Mouse (Mus musculus) myocyte (in vitro differentiated cells): Measurements from ENCODE around the gene Il1rl1. TPM values are rescaled to one million over a fixed set of nuclear protein-coding genes. Genes with fewer than 3 reads are reported as not detected.
A peak's percentile ranks its signal among the peaks of the same experiment; 100 is the strongest.

Experiments
- H3K27me3 ChIP-seq: one replicate; pipeline ENCODE4 v1.6.1; 2011; ENCODE audit not compliant: control insufficient read depth, insufficient read depth, insufficient read length
- H3K36me3 ChIP-seq: one replicate; pipeline ENCODE4 v1.6.1; 2011; ENCODE audit not compliant: control insufficient read depth, insufficient read depth
- H3K4me2 ChIP-seq: one replicate; pipeline ENCODE4 v1.6.1; 2011; ENCODE audit warnings: low read depth, control low read depth
- H3K4me3 ChIP-seq: one replicate; pipeline ENCODE4 v1.5.1; 2011; ENCODE audit warnings: mild to moderate bottlenecking, control low read depth, moderate library complexity
- H3K79me2 ChIP-seq: one replicate; pipeline ENCODE4 v1.6.1; 2011; ENCODE audit not compliant: control insufficient read depth, insufficient read depth
- H3ac ChIP-seq: one replicate; pipeline ENCODE4 v1.6.1; 2011; ENCODE audit not compliant: control insufficient read depth, insufficient read length
- CEBPB ChIP-seq: IDR thresholded peaks from 2 replicates; pipeline ENCODE4 v1.6.1; 2011; ENCODE audit warnings: mild to moderate bottlenecking, moderate library complexity; ENCODE audit not compliant: poor library complexity, insufficient read depth, severe bottlenecking
- E2F4 ChIP-seq: IDR thresholded peaks from one replicate; pipeline ENCODE4 v1.6.1; 2011; ENCODE audit warnings: mild to moderate bottlenecking, control low read depth, moderate library complexity; ENCODE audit not compliant: insufficient read depth
- MAX ChIP-seq: IDR thresholded peaks from one replicate; pipeline ENCODE4 v1.6.1; 2011; ENCODE audit warnings: low read depth, mild to moderate bottlenecking, control low read depth
- MYOD1 ChIP-seq, 3 experiments: IDR thresholded peaks; one replicate each; pipeline ENCODE4 v1.6.1; 2011; ENCODE audit warnings: control low read depth in 2 of 3, low read depth in 2 of 3, mild to moderate bottlenecking in 2 of 3, moderate library complexity in 1 of 3; ENCODE audit not compliant: insufficient read length in 2 of 3, control insufficient read depth in 1 of 3
- MYOG ChIP-seq, 3 experiments: IDR thresholded peaks; one replicate each; pipeline ENCODE4 v1.6.1; 2011; ENCODE audit warnings: control low read depth in 2 of 3, low read depth in 2 of 3, mild to moderate bottlenecking in 2 of 3; ENCODE audit not compliant: insufficient read length in 2 of 3, control insufficient read depth in 1 of 3, insufficient read depth in 1 of 3
- POLR2A ChIP-seq: IDR thresholded peaks from one replicate; pipeline ENCODE4 v1.6.1; 2011; ENCODE audit warnings: low read depth, mild to moderate bottlenecking, control low read depth, moderate library complexity; ENCODE audit not compliant: insufficient read length
- POLR2AphosphoS2 ChIP-seq: IDR thresholded peaks from one replicate; pipeline ENCODE4 v1.6.1; 2011; ENCODE audit warnings: low read depth, control low read depth; ENCODE audit not compliant: insufficient read length
- REST ChIP-seq: IDR thresholded peaks from one replicate; pipeline ENCODE4 v1.6.1; 2011; ENCODE audit warnings: mild to moderate bottlenecking, control low read depth, moderate library complexity; ENCODE audit not compliant: insufficient read depth, insufficient read length
- SRF ChIP-seq: IDR thresholded peaks from one replicate; pipeline ENCODE4 v1.6.1; 2011; ENCODE audit warnings: low read depth; ENCODE audit not compliant: control insufficient read depth, insufficient read length
- TCF12 ChIP-seq: IDR thresholded peaks from one replicate; pipeline ENCODE4 v1.6.1; 2011; ENCODE audit warnings: mild to moderate bottlenecking, control low read depth; ENCODE audit not compliant: poor library complexity, insufficient read depth, severe bottlenecking
- TCF3 ChIP-seq: IDR thresholded peaks from one replicate; pipeline ENCODE4 v1.6.1; 2011; ENCODE audit warnings: low read depth, control low read depth; ENCODE audit not compliant: insufficient read length
- USF1 ChIP-seq: IDR thresholded peaks from one replicate; pipeline ENCODE4 v1.6.1; 2011; ENCODE audit warnings: low read depth, mild to moderate bottlenecking, control low read depth, moderate library complexity
- polyA plus RNA-seq: library from polyadenylated mRNA; unstranded; fragments of >200 nt; fragmentation: generic; extraction: Trizol; gene quantifications from one replicate; pipeline ENCODE4 v1.2.1, GENCODE M21; 2012; ENCODE audit warnings: missing spikeins

The Il1rl1 gene
- 0.10 TPM for polyA plus RNA-seq

- TF ChIP-seq TCF3 (no peak), CEBPB (no peak), SRF (no peak), USF1 (no peak), E2F4 (no peak), MYOD1 (IDR thresholded peaks at IDR 0.05; ENCODE audit: control insufficient read depth in 1 of 3, insufficient read length in 2 of 3, low read depth in 2 of 3) (no peak), TCF12 (no peak), MYOG (IDR thresholded peaks at IDR 0.05; ENCODE audit: control insufficient read depth in 1 of 3, insufficient read depth in 1 of 3, insufficient read length in 2 of 3, low read depth in 2 of 3) (no peak), POLR2A (no peak), POLR2AphosphoS2 (no peak)
- H3K79me2 ChIP-seq: no peaks in the 10 kb centered on the region
- no peaks in the 10 kb centered on the region for H3K27me3 ChIP-seq
- no peaks in the 10 kb centered on the region for H3K36me3 ChIP-seq
- H3ac ChIP-seq: no peak within 1 kb of the TSS
- no peak within 1 kb of the TSS for H3K4me2 ChIP-seq
- no peak within 1 kb of the TSS for H3K4me3 ChIP-seq
These were observed at the start of gene Il1rl1 for GRCm38 (mm10) chr1:40428910-40429675. Il1rl1 (plus strand) TSS chr1:40429570.

- Histone ChIP-seq H3ac (no peak overlapping the region), H3K4me2 (no peak overlapping the region), H3K36me3 (no peaks in the 10 kb centered on the region), H3K79me2 (no peaks in the 10 kb centered on the region), H3K4me3 (no peak overlapping the region), H3K27me3 (no peaks in the 10 kb centered on the region)
- TF ChIP-seq USF1 (no peak), CEBPB (0 out of 2 replicates have a peak, but pooled peaks have one; percentile 3), REST (no peak)
These were observed 49.3 kb upstream of the Il1rl1 start for GRCm38 (mm10) chr1:40380111-40380510.

GRCm38 (mm10) chr1:40380990-40381389 lies 48.4 kb upstream of the Il1rl1 start:
- Histone ChIP-seq H3K27me3 (no peaks in the 10 kb centered on the region), H3K79me2 (no peaks in the 10 kb centered on the region), H3ac (no peak overlapping the region), H3K36me3 (no peaks in the 10 kb centered on the region), H3K4me3 (no peak overlapping the region), H3K4me2 (no peak overlapping the region)
- TF ChIP-seq REST (no peak), TCF12 (no peak), TCF3 (no peak), CEBPB (no peak), POLR2A (no peak)

- Histone ChIP-seq H3K36me3 (no peaks in the 10 kb centered on the region), H3K79me2 (no peaks in the 10 kb centered on the region), H3K4me2 (no peak overlapping the region), H3K4me3 (no peak overlapping the region), H3ac (no peak overlapping the region), H3K27me3 (no peaks in the 10 kb centered on the region)
- TF ChIP-seq TCF3: no peak
- TF ChIP-seq POLR2A: no peak
- TF ChIP-seq MYOD1 (IDR thresholded peaks at IDR 0.05; ENCODE audit: control insufficient read depth in 1 of 3, insufficient read length in 2 of 3, low read depth in 2 of 3): no peak
- no peak for TF ChIP-seq TCF12
- no peak for TF ChIP-seq REST
- TF ChIP-seq CEBPB: no peak
- no peak for TF ChIP-seq SRF
- no peak for TF ChIP-seq MYOG (IDR thresholded peaks at IDR 0.05; ENCODE audit: control insufficient read depth in 1 of 3, insufficient read depth in 1 of 3, insufficient read length in 2 of 3, low read depth in 2 of 3)
- TF ChIP-seq USF1: no peak
- no peak for TF ChIP-seq POLR2AphosphoS2
- no peak for TF ChIP-seq MAX
- TF ChIP-seq E2F4: no peak
These were observed 46.5 kb upstream of the Il1rl1 start for GRCm38 (mm10) chr1:40382841-40383240.

DNA sequence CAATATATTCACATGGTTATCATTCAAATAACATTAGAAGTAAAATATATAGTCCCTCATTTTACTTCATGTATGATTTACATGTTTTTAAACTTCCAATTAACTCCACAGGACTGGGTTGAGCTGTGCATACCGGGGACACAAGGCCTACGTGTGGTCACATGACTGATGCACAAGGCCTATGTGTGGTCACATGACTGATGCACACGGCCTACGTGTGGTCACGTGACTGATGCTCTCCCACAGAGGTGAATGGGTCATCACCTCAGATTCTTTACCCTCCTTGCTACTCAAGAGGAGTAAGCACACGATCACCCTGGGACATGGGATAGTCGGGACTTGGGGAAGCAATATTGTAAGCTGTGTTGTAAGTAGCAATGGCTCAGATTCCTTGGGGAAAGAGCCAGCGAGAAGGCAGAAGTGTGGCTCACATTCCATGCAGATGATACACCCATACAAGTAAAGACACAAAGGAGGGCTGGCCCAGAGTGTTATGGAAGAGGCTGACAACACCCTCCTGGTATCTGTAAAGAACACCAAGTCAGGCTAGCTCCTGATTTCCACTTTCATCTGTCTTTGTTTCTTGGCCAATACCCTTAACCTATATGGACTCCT lies 44.3 kb upstream of the Il1rl1 start:
- Histone ChIP-seq H3K4me3 (no peak overlapping the region), H3K79me2 (no peaks in the 10 kb centered on the region), H3K27me3 (no peaks in the 10 kb centered on the region), H3ac (no peak overlapping the region), H3K36me3 (no peaks in the 10 kb centered on the region), H3K4me2 (no peak overlapping the region)
- no peak for TF ChIP-seq REST
- TF ChIP-seq MYOD1 (IDR thresholded peaks at IDR 0.05; ENCODE audit: control insufficient read depth in 1 of 3, insufficient read length in 2 of 3, low read depth in 2 of 3): no peak
- TF ChIP-seq USF1: no peak
- no peak for TF ChIP-seq TCF12
- no peak for TF ChIP-seq POLR2AphosphoS2
- no peak for TF ChIP-seq POLR2A
- no peak for TF ChIP-seq E2F4
